Mouse (Mus musculus): ENCODE results near the gene Sdf2. TPM values are rescaled to one million over a fixed set of nuclear protein-coding genes. Genes with fewer than 3 reads are reported as not detected.

Sdf2 gene
- polyA plus RNA-seq (2016; fragmentation: Nextera tagmentation; extraction: Ambion mirVana), result 29.7 and 30.7 TPM in 2 replicates

DNA sequence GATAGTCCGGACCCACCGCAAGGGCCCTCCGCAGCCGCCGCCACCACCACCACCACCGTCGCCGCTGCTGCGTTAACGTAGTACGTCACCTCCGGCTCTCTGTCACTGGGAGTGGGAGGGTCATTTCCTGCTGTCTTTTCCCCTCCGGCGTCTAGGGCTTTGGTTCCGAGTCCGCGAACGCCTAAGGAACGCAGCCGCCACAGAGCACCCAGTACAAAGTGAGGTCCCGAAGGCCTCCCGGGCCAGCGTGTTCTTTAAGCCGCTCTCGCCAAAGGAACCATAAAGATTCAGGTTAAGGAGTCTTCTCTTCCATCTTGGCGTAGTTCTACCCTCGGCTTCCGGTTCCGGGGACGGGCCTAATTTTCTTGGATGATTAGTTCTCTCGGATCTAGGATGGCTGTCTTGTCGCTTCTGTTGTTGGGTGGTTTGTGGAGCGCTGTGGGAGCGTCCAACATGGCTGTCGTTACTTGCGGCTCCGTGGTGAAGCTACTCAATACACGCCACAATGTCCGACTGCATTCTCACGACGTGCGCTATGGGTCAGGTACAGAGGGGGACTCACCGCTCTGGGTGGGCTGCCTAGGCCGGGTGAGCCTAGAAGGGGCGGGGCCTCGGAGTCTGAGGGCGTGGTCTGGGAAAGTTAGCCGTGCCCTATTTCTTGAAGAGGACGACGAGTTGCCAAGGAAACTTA is at the start of gene Sdf2, which contains the start of gene Supt6:
Sdf2 (plus strand) TSS at position 120 of the 691 bp plus-strand sequence.
Supt6 (minus strand) TSS at position 361 of the 691 bp plus-strand sequence.
- H3K9me3 ChIP-seq (replicated peaks), result no peaks in the 10 kb centered on the region
- H3K4me3 ChIP-seq, result peak within 1 kb of the TSS; percentile 76
- H3K4me2 ChIP-seq, result peak within 1 kb of the TSS; percentile 85
- under 1% methylated on average over 50 of the region's 50 CpGs for WGBS (ENCODE audit: insufficient replicate concordance)
- peak; percentile 91 for ATAC-seq
- H3K4me1 ChIP-seq, result peaks cover 44% of the 10 kb centered on the region
- peaks cover 19% of the 10 kb centered on the region for H3K36me3 ChIP-seq
- H3K9ac ChIP-seq, result peak within 1 kb of the TSS; percentile 82
- H3K27me3 ChIP-seq (replicated peaks), result no peaks in the 10 kb centered on the region
- H3K27ac ChIP-seq, result peak within 1 kb of the TSS; percentile 95

- Histone ChIP-seq H3K9me3 (replicated peaks) (no peaks in the 10 kb centered on the region), H3K27me3 (replicated peaks) (no peaks in the 10 kb centered on the region), H3K27ac (no peak overlapping the region), H3K4me3 (no peak overlapping the region), H3K4me1 (no peaks in the 10 kb centered on the region), H3K4me2 (no peak overlapping the region), H3K9ac (no peak overlapping the region), H3K36me3 (peaks cover 41% of the 10 kb centered on the region)
- no peak for ATAC-seq
- 67% methylated on average over 3 of the region's 3 CpGs for WGBS (ENCODE audit: insufficient replicate concordance)
These were observed 43.2 kb upstream of the Sdf2 start for GRCm38 (mm10) chr11:78202372-78202771.

- no peak overlapping the region for H3K4me2 ChIP-seq
These were observed 41.3 kb upstream of the Sdf2 start for GRCm38 (mm10) chr11:78204287-78204686.

DNA sequence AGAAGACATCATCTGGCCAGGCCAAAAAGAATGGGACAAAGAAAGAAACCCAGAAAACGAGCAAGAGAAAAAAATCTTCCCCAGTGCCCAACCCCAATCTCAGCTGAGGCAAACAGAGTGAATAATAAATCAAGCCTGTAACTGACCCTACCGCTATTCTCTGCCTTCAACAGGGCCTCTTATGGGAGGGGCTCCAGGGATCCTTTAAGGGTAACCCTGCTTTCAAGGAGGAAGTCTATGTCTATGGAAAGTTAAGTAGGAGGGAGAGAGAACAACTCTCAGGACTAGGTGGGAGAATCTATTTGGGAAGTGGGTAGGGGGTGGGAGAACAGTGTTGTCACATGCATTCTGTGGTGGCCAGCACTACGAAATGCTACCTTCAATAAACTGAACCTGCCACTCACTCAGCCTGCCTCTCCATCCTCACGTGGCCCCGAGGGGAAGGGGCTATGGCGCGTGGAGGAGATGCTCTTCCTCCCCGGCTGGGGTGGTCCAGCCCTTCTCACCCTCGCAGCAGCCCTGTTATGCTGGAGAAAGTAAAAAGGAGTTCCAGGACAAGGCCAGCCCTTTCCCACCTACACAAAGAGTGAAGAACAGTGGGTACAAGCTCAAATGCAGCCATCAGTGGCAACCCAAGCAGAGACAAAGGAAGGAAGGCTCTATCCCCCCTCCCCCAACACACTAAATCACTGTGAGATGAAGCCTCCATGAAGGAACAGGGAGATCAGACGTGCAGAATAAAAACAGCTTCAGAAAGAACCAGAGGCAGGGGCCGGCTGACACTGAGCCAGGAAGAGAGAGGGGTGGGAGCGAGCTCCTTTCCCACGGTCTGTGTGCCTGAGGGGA is 40.0 kb upstream of the Sdf2 start:
- no peaks in the 10 kb centered on the region for H3K9me3 ChIP-seq (replicated peaks)
- H3K36me3 ChIP-seq, result peaks cover 73% of the 10 kb centered on the region
- WGBS (ENCODE audit: insufficient replicate concordance), result 76% methylated on average over 13 of the region's 13 CpGs
- H3K4me1 ChIP-seq, result no peaks in the 10 kb centered on the region
- no peaks in the 10 kb centered on the region for H3K27me3 ChIP-seq (replicated peaks)
- no peak for ATAC-seq
- no peak overlapping the region for H3K4me3 ChIP-seq
- no peak overlapping the region for H3K4me2 ChIP-seq
- H3K9ac ChIP-seq, result no peak overlapping the region
- H3K27ac ChIP-seq, result no peak overlapping the region

More at GRCm38 (mm10) chr11:78204287-78204686, 41.3 kb upstream of the Sdf2 start:
- no peaks in the 10 kb centered on the region for H3K27me3 ChIP-seq (replicated peaks)
- H3K36me3 ChIP-seq, result peaks cover 60% of the 10 kb centered on the region
- no peaks in the 10 kb centered on the region for H3K4me1 ChIP-seq
- no peaks in the 10 kb centered on the region for H3K9me3 ChIP-seq (replicated peaks)
- 82% methylated on average over 6 of the region's 6 CpGs for WGBS (ENCODE audit: insufficient replicate concordance)
- no peak overlapping the region for H3K27ac ChIP-seq
- H3K9ac ChIP-seq, result no peak overlapping the region
- no peak for ATAC-seq
- no peak overlapping the region for H3K4me3 ChIP-seq

DNA sequence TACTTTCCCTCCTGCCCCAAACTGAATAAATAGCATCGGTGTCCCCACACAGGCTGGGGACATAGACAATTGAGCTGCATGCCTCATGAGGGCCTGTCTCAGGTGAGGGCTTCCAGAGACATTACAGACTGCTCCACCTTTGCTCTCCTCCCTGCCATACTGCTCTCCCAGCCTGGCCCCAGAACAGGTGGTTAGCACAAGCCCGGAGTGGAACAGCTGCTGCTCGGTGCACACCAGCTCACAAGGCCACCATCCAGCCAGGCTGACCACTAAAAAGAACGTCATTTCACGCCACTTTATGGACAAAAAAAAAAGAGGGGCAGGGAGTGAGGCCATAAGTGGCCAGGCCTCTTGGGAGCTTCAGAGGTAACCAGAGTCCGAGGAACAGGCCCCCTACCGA is 38.4 kb upstream of the Sdf2 start:
- Histone ChIP-seq H3K36me3 (peaks cover 89% of the 10 kb centered on the region), H3K4me1 (no peaks in the 10 kb centered on the region), H3K4me2 (no peak overlapping the region), H3K9me3 (replicated peaks) (no peaks in the 10 kb centered on the region), H3K9ac (no peak overlapping the region), H3K27ac (no peak overlapping the region), H3K27me3 (replicated peaks) (no peaks in the 10 kb centered on the region), H3K4me3 (no peak overlapping the region)
- WGBS (ENCODE audit: insufficient replicate concordance), result 91% methylated on average over 7 of the region's 7 CpGs
- no peak for ATAC-seq

DNA sequence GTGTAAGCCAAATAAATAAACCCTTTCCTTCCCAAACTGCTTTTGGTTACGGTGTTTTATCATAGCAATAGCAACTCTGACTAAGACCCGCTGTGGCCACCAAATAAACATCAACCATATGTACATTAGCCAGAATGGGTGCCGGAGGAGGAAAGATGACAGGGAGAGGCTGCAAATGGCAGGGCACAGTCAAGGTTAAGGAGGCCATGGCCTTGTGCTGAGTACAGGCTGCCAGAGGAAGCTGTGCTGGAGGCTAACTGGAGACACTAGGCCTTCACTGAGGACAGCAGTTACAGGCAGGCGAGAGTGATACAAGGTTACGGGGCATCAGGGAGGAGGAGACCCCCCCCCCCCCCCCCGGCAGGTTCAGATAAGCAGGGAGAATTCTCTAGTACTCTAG is 35.7 kb upstream of the Sdf2 start:
- ATAC-seq, result no peak
- no peaks in the 10 kb centered on the region for H3K9me3 ChIP-seq (replicated peaks)

GRCm38 (mm10) chr11:78210615-78211014 is 34.9 kb upstream of the Sdf2 start:
- no peak for ATAC-seq
- H3K4me1 ChIP-seq, result no peaks in the 10 kb centered on the region
- H3K9ac ChIP-seq, result no peak overlapping the region
- 71% methylated on average over 7 of the region's 7 CpGs for WGBS (ENCODE audit: insufficient replicate concordance)
- H3K9me3 ChIP-seq (replicated peaks), result no peaks in the 10 kb centered on the region
- no peak overlapping the region for H3K4me2 ChIP-seq
- no peaks in the 10 kb centered on the region for H3K27me3 ChIP-seq (replicated peaks)
- H3K27ac ChIP-seq, result no peak overlapping the region
- H3K4me3 ChIP-seq, result no peak overlapping the region
- H3K36me3 ChIP-seq, result peaks cover 100% of the 10 kb centered on the region

More for the DNA sequence above, 35.7 kb upstream of the Sdf2 start:
- Histone ChIP-seq H3K36me3 (peaks cover 100% of the 10 kb centered on the region), H3K4me3 (no peak overlapping the region), H3K4me1 (no peaks in the 10 kb centered on the region), H3K27me3 (replicated peaks) (no peaks in the 10 kb centered on the region), H3K27ac (no peak overlapping the region), H3K4me2 (no peak overlapping the region), H3K9ac (no peak overlapping the region)
- whole genome bisulfite sequencing (ENCODE audit: insufficient replicate concordance), result 80% methylated on average over 6 of the region's 6 CpGs

GRCm38 (mm10) chr11:78211513-78211912 is 34.0 kb upstream of the Sdf2 start:
- 75% methylated on average over 5 of the region's 5 CpGs for WGBS (ENCODE audit: insufficient replicate concordance)
- Histone ChIP-seq H3K36me3 (peaks cover 100% of the 10 kb centered on the region), H3K4me1 (no peaks in the 10 kb centered on the region), H3K27ac (no peak overlapping the region), H3K9me3 (replicated peaks) (no peaks in the 10 kb centered on the region), H3K4me2 (no peak overlapping the region), H3K9ac (no peak overlapping the region), H3K4me3 (no peak overlapping the region), H3K27me3 (replicated peaks) (no peaks in the 10 kb centered on the region)
- ATAC-seq, result no peak

DNA sequence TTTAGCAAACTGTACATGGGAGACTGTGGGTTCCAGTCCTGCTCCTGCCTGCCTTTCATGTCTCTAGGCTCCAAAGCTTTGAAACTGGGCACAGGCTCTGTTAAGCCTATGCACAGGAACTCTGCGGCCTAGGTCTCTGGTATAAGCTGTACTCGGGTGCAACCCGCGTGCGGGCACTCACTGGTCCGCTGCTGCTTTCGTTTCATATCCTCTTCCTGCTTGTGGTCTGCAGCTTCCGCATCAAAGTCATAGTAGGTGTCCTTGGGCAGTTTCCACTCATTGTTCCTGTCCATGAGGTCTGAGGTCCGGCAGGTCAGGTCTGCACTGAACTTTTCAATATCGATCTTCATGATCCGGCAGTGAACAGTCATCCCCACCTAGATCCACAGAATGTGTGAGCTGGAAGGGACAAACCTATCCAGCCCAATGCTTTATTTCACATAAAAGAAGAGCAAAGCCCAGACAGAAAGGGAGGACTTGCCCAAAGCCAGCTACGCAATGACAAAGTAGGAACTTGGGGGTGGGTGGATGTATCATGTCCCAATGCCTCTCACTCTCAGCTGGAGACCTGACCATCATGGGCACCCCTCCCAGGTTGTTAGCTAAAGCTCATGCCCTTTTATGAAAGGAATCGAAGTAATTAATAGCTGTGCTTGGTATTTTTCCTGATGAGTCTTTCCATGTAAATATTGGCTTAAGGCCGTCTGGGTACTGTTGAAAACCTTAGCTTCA is 32.3 kb upstream of the Sdf2 start:
- H3K36me3 ChIP-seq, result peaks cover 100% of the 10 kb centered on the region
- no peak overlapping the region for H3K27ac ChIP-seq
- no peak overlapping the region for H3K4me2 ChIP-seq
- 75% methylated on average over 14 of the region's 14 CpGs for WGBS (ENCODE audit: insufficient replicate concordance)
- no peaks in the 10 kb centered on the region for H3K4me1 ChIP-seq
- H3K27me3 ChIP-seq (replicated peaks), result no peaks in the 10 kb centered on the region
- H3K4me3 ChIP-seq, result no peak overlapping the region
- H3K9ac ChIP-seq, result no peak overlapping the region
- no peak for ATAC-seq
- no peaks in the 10 kb centered on the region for H3K9me3 ChIP-seq (replicated peaks)

DNA sequence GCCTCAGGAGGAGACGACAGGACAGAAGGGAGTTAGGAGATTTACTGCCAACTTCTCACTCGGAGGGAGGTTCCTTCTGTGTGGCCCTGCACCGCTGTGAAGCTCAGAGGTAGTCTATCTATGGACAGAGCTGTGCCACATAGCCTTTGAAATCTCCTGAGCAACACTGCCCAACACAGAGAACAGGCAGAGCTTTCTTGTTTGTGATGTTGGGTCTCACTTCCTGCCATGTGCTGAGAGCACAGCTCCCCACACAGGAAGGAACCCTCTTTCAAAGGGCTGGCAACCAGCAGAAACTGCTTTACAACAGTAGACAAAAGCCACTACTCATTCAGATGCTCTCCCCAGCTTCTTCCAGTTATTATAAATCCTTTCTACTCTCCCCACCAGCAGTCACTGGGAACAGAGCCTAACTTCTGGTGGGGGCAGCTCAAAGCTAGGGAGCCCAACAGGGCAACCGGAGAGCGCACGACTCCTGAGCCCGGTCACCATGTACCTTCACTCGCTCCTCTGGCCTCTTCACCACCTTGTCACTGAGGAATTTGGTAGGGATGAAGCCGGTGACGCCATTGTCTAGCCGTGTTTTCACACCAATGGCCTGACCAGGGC is 29.7 kb upstream of the Sdf2 start:
- Histone ChIP-seq H3K36me3 (peaks cover 100% of the 10 kb centered on the region), H3K4me3 (no peak overlapping the region), H3K4me2 (no peak overlapping the region), H3K27me3 (replicated peaks) (no peaks in the 10 kb centered on the region), H3K27ac (no peak overlapping the region), H3K9ac (no peak overlapping the region), H3K9me3 (replicated peaks) (no peaks in the 10 kb centered on the region), H3K4me1 (no peaks in the 10 kb centered on the region)
- ATAC-seq, result no peak
- 90% methylated on average over 11 of the region's 11 CpGs for WGBS (ENCODE audit: insufficient replicate concordance)

DNA sequence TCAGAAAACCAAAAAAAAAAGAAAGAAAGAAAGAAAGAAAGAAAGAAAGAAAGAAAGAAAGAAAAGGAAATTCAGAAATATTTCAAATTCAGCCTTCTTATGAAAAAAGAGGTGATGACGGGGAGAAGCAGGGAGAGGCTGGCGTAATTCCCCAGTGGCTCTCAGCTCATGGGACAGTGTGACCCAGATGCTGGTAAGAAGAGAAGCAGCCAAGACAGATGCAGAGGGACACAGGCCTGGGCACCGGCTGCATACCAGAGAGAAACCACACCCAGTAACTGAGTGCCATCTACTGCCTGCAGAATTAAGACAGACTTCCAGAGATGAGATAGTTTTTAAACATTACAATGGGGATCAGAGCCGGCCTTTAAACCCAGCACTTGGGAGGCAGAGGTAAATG is 22.0 kb upstream of the Sdf2 start:
- Histone ChIP-seq H3K4me3 (no peak overlapping the region), H3K9ac (no peak overlapping the region), H3K9me3 (replicated peaks) (no peaks in the 10 kb centered on the region), H3K4me2 (no peak overlapping the region), H3K27ac (no peak overlapping the region), H3K4me1 (no peaks in the 10 kb centered on the region), H3K36me3 (peaks cover 99% of the 10 kb centered on the region), H3K27me3 (replicated peaks) (no peaks in the 10 kb centered on the region)
- ATAC-seq, result no peak
- WGBS (ENCODE audit: insufficient replicate concordance), result 87% methylated on average over 4 of the region's 4 CpGs
